Mouse (Mus musculus): Measurements from ENCODE around the gene Aspscr1.
"Not testable (repeated sequence)": the region's sequence is repeated elsewhere in the genome, so short reads cannot be mapped to it uniquely, and the experiment has no call there.

Gene Aspscr1

DNA sequence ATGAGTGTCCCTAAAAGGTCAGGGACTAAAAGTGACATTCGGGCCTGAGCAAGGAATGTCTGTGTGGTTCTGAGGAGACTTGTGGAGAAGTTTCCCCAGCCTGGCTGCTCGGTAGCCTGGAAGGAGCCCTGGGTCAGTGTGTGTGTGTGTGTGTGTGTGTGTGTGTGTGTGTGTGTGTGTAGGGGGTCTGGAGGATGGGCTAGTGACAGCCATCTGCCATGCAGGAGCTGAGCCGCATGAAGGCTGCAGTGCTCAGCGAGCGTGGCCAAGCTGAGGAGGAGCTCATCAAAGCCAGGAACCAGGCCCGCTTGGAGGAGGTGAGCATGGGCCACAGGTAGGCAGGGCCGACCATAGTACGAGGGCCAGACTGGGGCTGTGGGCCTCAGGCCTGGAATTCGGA lies 46.5 kb downstream of the Aspscr1 start:
- DNase-seq, result peak in 1 of 2 experiments; percentile 57

DNA sequence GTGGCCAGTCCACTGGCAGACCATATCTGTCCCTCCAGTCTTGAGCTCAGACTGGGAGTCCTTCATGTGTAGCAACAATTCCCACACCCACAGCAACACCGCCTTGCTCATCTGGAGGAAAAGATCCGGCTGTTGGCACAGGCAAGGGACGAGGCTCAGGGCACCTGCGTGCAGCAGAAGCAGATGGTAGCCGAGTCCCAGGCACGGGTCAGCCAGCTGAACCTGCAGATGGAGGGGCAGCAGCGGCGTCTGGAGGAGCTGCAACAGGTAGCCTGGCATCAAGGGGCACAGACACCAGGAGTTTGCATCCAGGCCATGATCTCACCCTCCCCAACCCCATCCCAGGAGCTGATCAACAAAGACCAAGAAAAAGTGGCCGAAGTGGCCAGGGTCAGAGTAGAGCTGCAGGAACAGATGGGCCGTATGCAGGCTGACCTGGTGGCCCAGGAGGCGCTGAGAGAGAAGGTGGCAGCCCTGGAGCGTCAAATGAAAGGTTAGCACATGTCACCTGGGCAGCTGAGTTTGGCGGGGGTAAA lies 47.1 kb downstream of the Aspscr1 start:
- DNase-seq, result peak in 1 of 2 experiments; percentile 42

DNA sequence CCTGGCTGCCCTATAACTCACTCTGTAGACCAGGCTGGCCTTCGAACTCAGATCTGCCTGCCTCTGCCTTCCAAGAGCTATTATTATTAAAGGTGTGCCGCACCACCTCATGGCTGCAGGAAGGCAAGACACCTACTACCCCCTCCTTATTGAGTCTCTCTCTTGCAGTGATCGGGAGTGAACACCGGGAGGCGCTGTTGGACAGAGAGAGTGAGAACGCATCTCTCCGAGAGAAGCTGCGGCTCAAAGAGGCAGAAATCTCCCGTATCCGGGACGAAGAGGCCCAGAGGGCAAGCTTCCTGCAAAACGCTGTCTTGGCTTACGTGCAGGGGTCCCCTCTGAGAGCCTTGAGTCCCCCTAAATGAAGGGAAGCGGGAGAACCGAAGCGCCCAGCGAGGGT lies 47.7 kb downstream of the Aspscr1 start:
- DNase-seq, result peak; percentile 94 to 99

DNA sequence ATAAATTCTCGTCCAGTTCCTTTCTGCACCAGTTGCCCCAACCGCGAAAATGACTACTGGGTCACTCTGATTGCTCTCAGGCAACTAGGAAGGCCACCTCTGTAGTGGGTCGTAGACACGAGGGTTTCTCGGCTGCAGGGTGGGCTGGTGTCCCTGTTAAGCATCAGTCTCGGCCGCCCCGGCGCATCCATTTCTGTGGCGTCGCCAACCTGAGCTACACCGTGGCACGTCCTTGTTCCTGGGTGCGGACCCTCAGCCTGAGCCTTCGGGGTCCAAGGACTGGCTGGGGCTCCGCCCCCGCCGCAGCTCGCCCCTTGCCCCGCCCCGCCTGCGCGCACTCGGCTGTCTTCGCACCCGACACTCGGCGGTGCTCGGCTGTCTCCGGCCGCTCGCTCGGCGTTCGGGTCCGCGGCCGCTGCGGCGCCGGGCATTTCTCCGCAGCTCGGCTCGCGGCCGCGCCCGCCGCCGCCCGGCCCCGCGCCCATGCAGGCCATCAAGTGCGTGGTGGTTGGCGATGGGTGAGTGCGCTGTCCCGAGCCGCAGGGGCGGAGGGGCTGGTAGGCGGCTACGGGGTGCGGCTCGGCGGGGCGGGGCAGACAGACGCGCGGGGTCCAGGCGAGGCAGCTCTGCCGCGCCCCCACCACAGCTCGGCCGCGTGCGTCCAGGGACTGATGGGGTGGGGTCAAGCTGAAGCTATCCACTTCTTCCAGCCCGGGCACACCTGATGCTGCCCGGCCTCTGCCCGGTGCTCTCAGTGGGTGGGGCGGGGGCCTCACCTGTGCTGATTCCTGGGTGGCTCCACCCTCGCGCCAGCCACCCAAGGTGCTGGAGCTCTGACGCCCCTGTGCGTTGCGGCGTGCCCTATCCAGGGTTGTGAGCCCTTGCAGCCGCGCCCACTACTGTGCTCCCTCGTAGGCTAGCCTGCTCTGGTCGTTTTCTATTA lies 48.6 kb downstream of the Aspscr1 start, which contains the start of gene Rac3:
Rac3 (plus strand) TSS at position 347 of the 943 bp plus-strand sequence.
- peak; percentile 88 to 91 for DNase-seq

DNA sequence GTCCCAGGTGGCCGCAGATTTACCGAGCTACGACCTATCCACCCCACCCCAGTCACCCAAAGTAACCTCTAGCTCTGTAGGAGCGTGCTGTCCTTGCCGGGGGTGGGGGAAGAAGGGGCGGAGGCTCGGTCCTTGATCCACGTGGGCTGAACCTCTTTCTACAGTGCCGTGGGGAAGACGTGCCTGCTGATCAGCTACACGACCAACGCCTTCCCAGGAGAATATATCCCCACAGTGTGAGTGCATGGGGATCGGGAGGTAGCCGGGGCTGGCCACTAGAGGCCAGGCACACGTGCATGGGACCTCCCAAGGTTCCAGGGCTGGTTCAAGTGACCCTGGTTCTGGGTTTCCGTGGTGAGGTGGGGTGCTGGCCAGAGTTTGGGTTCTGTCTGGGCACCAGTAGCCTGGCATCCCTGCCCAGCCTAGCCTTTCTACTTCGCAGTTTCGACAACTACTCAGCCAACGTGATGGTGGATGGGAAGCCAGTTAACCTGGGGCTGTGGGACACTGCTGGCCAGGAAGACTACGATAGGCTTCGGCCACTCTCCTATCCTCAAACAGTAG lies 49.4 kb downstream of the Aspscr1 start:
- no peak for DNase-seq

DNA sequence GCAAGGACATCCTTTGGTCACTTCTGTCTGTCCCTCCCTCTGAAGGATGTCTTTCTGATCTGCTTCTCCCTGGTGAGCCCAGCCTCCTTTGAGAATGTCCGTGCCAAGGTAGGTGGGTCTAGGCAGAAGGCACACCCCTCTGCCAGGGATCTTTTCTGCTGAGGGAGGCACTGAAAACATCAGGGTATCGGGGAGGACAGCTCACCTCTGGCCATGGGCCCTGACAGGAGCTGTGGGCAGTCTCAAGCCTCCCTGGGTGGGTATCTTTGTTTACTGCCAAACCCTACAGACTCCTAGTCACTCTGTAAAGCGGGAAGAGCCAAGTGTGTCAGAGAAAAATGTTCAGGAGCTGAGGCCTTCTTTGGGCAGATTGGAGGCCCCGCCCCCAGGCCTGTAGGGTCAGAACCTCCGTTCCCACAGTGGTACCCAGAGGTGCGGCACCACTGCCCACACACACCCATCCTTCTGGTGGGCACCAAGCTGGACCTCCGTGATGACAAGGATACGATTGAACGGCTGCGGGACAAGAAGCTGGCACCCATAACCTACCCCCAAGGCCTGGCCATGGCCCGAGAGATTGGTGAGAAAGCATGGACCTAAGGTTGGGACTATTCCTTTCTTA lies 50.1 kb downstream of the Aspscr1 start:
- DNase-seq, result no peak

DNA sequence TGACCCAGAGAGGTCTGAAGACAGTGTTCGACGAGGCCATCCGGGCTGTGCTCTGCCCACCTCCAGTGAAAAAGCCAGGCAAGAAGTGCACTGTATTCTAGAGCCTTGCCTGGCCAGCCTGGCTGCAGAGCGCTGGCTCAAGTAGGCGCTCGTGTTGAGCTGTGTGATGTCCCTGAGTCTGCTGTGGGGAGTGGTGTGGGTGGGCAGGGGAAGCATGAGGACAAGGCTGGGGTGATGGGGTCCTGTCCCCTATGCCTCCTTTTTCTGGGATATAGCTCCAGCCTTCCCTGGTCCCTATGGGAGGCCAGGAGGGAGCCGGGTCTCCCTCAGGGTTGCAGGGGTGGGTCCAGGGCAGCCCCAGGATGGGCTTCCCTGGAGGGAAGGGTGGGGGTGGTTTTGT lies 50.7 kb downstream of the Aspscr1 start:
- DNase-seq, result no peak

DNA sequence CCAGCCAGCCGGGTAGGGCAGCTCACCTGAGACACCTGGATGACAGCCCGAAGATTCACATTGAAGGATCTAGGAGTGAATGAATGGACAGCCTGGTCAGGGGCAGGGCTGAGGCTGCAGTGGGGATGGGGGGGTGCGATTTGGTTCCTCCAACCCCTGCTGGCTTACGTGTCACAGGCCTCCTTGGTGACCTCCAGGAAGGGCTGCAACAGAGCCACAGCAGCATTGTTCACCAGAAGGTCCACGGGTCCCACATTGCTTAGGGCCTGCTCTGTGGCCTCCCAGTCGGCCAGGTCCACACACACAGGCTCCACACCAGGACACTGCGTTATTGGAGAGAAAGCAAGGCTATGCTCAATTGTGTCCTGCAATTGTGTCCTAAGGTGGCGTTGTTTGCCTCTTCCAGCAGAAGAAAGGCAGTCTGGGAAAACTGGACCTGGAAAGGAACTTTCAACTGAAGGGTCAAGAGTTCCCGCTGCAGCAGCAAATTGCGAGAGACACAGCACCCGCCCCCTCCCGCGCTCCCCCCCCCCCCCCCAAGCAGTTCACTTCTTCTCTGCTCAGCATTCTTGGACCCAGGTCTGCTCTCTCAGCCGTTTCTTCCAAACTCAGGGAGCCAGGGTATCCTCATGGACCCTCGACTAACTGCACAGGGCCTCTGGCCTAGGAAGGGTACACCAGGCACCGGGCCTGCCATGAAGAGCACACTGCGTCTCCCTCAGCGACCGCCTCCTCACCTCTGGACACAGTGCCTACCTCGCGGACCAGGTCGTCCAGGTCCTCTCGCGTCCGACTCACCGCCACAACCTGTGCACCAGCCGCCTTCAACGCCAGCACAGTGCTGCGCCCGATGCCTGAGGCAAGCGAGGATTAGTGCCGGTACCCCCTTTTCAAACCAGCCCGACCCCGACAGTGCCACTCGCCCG lies 53.7 kb downstream of the Aspscr1 start:
- DNase-seq, result no peak

DNA sequence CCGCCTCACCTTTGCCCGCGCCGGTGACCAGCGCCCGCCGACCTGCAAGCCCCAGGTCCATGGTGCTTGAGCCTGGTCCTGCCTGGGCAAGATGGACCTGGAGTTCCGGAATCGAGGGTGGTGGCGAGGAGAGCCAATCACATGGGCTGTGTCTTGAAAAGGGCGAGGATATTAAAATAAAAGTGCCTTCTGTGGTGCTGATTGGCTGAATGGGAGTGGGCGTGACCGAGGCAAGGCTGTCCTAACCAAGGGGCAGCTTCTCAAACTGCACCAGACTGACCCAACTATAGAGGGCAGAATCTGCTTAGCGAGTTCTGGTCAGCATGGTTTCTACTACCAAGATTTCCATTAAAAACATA lies 54.4 kb downstream of the Aspscr1 start, which contains the start of gene Dcxr:
Dcxr (minus strand) TSS at position 113 of the 359 bp plus-strand sequence.
- DNase-seq, result peak; percentile 77 to 83

DNA sequence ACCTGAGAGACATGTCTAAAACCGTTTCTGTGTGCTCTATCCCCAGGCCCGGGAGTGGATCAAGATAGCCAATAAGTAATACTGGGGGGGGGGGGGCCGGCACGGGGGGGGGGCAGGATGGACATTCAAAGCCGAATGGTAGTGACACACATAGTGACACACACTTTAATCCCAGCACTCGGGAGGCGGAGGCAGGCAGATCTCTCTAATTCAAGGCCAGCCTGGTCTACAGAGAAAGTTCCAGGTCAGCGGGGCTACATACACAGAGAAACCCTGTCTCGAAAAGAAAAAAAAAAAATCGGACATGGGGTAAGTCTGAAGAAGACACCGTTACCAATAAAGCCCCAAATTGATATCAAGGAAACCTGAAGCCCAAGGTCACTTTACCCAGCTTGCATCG lies 54.8 kb downstream of the Aspscr1 start:
- DNase-seq, result no peak

DNA sequence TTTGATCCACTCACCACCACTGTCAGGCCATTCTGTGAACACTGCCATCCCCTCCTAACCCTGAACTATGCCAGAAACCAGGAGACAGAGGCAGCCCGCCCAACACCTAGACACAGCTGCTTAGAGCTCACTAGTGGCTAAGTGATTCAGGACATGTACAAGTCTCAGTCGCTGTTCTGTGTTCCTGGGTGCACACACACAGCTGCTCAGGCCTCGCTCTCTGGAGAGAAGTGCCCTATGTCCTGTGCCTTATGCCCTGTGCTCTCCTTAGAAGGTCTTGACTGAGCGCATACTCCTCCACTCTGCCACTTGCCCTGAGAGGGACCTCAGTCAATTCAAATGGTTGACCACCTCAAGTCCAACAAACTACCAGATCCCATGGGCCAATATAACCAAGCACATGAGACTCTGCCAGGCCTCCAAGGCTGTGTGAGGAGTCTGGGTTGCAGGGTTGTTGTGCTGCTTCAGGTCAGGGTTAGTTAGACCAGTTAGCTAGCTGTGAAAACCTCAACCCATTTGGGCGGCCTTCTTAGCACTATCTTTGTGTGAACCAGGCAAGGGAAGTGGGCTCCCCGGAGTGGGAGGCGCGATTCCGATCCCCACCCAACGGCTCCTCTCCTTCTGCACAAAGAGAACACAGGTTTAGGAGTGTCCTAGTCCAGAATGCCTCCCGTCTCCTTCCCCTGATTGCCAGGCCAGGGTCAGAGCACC lies 55.9 kb downstream of the Aspscr1 start:
- no peak for DNase-seq

DNA sequence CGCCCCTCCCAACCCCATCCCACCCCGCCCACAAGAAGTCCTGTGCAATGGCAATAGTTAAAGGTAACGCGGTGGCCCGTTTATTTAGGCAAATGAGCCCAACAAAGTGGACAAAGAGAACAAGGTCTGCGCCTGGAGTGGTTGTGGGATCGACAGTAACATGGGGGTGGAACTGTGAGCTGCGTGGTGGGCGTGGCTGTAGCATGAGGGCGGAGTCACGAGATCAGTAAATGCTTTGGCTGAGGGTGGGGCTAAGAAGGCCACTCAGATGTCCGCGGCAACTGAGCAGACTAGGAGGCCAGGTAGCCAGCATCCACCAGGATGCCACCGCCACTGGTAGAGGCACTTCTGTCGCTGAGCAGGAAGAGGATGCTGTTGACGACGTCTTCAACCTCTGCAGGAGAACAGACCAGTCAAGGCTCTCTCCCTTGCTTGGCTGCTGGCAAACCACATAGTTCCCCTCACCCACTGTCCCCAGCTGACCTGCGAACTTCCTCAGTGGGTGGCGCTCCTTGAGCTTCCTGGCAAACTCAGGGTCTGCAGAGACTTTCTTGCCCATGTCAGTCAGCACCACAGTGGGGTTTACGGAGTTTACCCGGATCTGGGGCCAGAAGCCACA lies 56.8 kb downstream of the Aspscr1 start:
- not testable (repeated sequence) for DNase-seq

DNA sequence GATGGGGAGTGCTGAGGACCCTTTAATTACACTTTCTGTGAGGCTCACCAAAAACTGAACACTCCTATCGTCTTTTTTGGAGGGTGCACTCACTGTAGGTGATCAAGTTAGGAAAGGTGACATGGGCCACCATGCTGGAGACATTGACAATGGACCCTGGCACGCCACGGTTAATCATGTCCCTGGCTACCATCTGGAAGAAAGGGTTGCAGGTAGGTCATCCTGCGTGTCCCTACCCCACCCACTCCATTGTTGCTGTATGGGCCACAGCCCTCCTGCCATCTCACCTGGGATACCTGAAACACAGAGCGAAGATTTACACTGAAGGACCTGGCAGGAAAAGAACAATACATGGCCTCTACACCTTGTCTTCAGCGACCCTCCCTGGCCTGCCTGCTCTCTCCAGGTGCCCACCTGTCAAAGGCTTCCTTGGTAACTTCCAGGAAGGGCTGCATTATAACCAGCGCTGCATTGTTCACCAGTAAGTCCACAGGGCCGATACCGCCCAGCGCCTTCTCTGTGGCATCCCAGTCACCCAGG lies 57.6 kb downstream of the Aspscr1 start:
- DNase-seq, result no peak

DNA sequence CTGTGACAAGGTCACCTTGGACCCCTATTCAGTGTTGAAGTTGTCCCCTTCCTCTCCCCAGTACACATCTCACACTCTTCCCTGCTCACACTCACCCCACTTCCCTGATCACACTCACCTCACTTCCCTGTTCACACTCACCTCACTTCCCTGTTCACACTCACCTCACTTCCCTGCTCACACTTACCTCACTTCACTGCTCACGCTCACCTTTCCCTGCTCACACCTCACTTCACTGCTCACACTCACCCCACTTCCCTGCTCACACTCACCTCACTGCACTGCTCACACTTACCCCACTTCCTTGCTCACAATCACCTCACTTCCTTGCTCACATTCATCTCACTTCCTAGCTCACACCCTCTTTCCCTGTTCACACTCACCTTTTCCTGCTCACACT lies 58.6 kb downstream of the Aspscr1 start:
- no peak for DNase-seq

DNA sequence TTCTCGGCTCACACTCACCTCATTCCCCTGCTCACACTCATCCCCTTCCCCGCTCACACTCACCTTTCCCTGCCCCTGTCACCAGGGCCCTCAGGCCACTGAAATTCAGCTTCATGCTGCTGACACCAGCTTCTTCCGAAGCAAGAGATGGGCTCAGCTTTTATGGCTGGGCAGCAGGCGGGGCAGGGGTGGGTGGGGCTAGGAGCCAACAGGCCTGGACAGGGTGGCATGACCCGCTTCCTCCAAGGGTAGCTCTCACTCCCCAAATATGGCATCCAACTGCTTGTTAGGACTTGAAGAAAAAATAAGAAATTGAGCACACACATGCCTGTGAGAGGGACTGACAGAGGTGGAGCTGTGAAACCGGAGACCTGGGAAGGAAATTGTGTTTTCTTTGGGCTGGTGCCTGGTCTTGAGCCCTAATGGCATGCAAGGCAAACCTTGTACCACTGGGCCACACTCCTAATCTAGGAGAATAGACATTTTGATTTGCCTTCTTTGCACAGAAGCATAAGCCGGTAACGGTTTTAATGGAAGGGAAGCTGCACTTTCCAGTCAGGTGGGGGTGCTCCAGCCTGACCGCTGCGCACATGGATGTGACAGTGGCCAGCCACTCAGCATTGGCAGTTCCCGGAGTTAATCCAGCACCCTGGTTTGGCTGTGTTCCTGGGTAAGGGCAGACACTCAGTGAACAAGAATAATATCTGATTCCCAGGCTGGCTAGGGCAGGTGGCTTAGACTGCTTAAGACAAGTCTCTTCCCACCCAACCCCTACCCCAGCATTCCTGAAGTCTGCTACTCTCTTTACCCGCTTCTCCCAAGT lies 59.3 kb downstream of the Aspscr1 start, which contains the start of gene Cbr2:
Cbr2 (minus strand) TSS at position 257 of the 823 bp plus-strand sequence.
- no peak for DNase-seq

DNA sequence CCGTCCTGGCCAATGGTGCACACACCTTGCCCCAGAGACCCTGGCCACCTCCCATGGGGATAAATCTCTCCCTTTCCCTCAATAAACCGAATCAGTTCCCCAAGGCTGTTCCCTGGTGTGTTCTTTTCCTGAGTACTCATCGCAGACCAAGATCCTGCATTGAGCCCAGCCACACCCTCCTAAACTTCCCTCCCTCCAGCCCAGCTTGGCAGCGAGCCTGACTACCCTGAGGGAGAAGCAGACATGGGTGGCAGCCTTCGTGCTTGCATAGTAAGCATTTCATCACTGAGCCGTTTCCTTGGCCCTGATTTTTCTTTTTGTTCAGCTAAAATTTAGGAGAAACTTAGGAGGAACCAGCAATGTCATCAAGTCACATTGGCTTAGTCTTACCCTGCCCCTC lies 60.7 kb downstream of the Aspscr1 start:
- no peak for DNase-seq

DNA sequence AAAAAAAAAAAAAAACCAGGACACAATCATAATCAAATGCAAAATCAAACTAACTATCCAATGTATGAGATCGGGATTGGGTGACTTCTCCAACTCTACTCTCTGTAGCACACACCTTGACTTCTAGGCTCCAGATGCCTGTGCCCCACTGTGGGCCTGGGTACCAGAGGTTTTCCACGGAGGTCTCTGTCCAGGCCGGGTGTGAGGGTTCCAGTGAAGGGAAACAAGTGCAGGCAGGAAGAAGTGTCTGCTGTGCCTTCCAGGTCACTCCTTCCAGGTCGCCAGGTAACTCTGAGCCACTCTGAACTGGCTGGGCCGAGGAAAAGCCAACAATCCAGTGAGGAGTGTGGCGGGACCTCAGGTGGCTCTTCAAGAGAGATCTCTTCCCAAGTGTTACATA lies 63.7 kb downstream of the Aspscr1 start:
- DNase-seq, result no peak

DNA sequence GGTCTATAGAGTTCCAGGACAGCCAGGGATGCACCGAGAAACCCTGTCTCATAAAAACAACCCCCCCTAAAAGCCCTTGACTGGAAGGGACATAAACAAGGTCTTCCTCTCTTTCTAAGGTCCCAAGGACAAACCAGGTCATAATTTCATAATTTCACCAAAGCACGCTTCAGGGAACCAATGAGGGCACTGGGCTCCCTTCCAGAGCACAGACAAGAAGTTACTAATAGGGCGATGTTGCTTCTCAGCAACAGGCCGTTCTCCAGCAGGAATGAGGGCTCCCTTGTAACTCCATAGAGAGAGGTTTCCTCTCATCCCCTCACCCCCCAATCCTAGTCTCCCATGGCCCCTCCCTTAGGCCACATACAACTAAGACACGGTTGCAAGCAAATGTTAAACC lies 68.2 kb downstream of the Aspscr1 start:
- no peak for DNase-seq

DNA sequence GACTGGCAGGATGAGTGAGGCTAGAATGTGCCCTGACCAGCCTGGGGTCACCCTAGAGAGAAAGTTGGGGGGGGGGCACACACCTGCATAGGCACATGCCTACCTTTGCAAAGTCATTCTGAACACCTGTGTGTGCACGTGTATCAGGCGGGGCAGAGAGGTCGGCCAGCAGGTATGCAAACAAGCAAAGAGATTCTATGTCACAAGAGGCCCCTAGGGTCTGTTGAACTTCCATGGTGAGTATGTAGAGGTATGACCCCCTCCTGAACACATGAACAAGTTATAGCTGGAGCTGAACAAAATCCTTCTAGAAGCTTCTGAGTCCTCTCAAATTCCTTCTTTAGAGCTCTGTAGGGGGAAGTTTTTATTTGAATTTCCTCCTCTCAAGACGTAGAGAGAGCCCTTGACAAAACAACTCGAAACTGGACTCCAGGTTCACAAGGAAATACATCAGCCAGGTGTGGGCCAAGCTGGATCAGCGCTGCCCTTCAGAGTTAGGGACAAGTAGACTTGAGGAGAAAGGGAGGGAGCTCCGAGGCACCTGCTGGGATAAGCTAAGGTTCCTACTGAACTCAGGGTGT lies 71.4 kb downstream of the Aspscr1 start:
- no peak for DNase-seq
